Mouse (Mus musculus): ENCODE results near the gene Ntf5. TPM values are rescaled to one million over a fixed set of nuclear protein-coding genes. Genes with fewer than 3 reads are reported as not detected.

Ntf5 gene
- total and polyA plus RNA-seq, 3 experiments, result not detected

DNA sequence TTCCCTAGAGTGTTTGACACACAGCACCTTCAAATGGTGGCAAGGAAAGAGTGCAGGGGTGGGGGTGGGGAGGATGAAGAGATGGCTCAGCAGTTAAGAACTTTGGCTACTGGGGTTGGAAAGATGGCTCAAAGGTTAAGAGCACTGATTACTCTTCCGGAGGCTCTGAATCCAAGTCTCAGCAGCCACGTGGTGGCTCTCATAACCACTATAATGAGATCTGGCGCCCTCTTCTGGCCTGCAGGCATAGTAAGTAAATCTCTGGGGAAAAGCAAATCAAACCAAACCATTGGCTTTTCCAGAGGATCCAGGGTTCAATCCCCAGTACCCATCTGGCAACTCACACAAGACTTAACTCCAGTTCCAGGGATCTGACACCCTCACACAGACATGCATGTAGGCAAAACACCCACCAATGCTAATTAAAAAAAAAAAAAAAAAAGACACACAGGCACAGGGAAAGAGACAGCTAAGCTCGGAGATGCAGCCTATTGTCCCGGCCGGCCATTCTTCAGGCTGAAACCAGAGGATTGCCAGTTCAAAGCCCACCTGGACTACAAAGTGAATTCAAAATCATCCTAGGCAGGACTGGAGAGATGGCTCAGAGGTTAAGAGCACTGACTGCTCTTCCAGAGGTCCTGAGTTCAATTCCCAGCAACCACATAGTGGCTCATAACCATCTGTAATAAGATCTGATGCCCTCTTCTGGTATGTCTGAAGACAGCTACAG, 9.8 kb upstream of the Ntf5 start:
- DNase-seq, result peak; percentile 60

GRCm38 (mm10) chr7:45405091-45406075, 8.1 kb upstream of the Ntf5 start, which contains the start of gene Kcna7:
Gene Kcna7, plus strand, starts transcription at chr7:45405653.
- DNase-seq, result peak; percentile 83

DNA sequence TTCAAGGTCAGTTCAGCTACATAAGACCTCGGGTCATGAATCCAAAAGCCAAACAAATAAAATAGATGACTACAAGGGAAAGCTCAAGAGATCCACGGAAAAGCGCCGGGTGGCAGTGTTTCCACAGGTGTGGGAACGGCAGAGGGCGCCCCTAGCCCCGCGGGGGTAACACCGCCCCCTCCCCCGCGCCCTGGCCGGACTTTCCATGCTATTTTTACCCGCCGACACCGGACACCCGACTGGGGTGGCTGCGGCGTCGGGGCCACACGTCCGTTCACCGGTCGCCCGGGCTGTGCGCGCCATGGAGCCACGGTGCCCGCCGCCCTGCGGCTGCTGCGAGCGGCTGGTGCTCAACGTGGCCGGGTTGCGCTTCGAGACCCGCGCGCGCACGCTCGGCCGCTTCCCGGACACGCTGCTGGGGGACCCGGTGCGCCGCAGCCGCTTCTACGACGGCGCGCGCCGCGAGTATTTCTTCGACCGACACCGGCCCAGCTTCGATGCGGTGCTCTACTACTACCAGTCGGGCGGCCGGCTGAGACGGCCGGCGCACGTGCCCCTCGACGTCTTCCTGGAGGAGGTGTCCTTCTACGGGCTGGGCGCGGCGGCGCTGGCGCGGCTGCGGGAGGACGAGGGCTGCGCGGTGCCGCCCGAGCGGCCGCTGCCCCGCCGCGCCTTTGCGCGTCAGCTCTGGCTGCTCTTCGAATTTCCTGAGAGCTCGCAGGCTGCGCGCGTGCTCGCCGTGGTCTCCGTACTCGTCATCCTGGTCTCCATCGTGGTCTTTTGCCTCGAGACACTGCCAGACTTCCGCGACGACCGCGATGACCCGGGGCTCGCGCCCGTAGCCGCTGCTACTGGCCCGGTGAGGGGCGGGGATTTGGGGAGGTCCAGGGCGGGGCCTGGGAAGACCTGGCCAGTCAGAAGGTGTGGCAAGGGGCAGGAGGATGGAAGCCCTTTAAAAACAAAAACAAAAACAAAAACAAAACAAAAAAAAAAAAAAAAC, 7.0 kb upstream of the Ntf5 start:
- DNase-seq, result peak; percentile 45

DNA sequence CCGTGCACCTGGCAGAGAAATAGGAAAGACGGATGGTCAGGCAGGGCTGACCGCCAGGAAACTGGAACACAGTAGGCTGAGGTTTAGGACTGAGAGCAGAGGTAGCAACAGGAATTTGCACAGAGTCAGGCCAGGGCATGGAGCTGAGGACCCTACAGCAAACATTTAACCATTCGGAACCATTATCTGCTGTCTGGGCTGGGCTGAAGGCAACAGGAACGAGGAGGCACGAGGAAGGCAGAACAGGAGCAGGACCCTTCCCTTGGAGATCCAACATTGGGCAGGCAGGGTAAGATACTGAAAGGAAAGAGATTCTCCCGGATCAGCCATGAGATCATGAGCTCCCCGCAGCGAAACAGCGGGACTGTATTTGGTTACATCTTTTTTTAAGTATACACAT, 5.7 kb upstream of the Ntf5 start:
- DNase-seq, result no peak

DNA sequence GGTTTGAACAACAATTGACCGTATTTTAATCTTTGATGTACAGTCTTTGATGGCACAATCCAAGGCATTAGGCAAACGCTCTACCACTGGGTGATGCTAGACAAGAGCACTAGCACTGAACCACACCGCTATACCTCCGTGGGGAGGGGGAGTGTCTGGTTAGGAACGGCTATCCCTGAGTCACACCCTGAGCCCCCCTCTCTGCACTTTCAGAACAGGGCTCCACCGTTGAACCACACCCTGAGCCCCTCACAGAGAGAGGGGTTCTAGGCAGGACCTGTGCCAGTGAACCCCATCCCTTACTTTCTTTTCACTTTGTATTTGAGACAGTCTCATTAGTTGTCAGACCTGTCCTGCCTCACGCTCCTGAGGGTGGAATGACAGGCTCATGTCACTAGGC, 5.1 kb upstream of the Ntf5 start:
- no peak for DNase-seq

DNA sequence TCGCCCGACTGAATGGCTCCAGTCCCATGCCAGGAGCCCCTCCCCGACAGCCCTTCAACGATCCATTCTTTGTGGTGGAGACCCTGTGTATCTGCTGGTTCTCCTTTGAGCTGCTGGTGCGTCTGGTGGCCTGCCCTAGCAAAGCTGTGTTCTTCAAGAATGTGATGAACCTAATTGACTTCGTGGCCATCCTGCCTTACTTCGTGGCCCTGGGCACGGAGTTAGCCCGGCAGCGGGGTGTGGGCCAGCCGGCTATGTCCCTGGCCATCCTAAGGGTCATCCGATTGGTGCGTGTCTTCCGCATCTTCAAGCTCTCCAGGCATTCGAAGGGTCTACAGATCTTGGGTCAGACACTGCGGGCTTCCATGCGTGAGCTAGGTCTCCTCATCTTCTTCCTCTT, 4.5 kb upstream of the Ntf5 start:
- no peak for DNase-seq

DNA sequence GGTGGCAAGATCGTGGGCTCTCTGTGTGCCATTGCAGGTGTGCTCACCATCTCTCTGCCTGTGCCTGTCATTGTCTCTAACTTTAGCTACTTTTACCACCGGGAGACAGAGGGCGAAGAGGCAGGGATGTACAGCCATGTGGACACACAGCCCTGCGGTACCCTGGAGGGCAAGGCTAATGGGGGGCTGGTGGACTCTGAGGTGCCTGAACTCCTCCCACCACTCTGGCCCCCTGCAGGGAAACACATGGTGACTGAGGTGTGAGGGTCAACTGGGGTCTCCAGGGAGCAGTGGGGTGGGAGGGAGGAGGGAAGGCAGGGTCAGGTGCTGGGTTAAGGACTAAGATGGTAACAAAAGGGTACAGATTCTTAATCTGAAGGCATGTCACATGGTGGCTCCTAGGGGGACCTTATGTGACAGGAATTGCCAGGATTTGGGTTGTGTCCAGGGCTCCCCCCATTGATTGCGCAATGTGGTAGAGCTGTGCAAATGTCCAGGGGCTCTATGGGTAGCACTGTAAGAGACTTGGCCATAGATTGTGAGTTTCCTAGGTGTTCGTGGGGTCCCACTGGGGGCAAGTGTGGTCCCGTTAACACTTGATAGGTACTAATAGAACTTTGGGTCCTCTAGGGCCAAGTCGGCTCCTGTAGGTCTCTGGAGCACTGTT, 3.9 kb upstream of the Ntf5 start:
- no peak for DNase-seq

- DNase-seq, result no peak
These were observed 1.1 kb upstream of the Ntf5 start for GRCm38 (mm10) chr7:45412421-45412820.

- no peak for DNase-seq
These were observed 607 bp downstream of the Ntf5 start for GRCm38 (mm10) chr7:45413864-45414739.

DNA sequence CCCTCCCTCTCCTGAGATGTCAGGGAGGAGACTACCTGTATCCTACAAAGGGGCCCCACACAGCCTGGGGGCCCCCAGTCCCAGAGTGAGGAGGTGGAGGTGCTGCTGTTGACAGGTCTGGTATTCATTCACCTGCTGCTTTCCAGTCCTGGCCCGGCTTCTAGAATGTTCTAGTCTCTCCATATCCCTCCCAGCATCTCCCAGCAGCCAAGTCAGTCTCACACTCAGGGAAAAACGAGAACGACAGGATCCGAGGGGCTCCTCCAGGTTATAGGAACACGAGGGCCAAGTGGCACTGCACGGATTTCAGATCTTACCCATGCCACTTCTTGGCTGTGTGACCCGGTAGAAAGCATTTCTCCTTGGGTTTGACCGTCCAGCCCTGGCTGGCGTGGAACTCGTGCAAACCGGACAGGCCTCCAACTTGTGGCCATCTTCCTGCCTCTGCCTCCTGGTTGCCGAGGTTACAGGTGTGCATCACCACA, 1.3 kb downstream of the Ntf5 start:
- DNase-seq, result no peak

DNA sequence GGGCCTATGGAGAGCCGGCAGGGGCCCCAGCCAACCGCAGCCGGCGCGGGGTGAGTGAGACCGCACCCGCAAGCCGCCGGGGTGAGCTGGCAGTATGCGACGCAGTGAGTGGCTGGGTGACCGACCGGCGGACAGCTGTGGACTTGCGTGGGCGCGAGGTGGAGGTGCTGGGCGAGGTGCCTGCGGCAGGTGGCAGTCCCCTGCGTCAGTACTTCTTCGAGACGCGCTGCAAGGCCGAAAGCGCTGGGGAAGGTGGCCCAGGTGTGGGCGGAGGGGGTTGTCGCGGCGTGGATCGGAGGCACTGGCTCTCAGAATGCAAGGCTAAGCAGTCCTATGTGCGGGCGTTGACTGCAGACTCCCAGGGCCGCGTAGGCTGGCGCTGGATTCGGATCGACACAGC, 2.1 kb downstream of the Ntf5 start:
- DNase-seq, result no peak

DNA sequence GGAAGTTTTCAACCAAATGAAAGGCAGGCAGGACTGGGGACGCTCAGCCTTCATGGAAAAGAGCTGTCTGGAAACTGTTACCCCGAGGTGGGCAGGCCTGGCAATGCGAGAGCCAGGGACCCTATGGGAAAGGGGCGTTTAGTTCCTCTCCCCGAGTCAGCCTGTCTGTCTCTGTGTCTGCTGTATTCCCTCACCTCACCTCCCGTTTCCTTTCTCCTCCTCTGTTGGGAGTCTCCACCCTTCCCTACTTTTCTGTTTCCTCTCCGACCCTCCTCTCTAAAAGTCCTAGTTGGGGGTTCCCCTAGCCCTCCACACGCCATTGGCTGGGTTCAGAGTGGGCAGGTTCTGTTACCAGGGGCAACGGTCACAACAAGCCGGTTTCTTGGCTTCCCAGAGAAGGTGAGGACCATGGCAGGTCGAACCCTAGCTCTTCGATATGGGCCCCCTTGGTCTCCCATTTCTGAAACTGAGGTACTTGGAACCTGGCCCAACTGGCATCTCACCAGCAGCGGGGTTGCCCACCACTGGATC, 4.5 kb downstream of the Ntf5 start:
- no peak for DNase-seq

- no peak for DNase-seq
These were observed 6.5 kb downstream of the Ntf5 start for GRCm38 (mm10) chr7:45419859-45420614.

DNA sequence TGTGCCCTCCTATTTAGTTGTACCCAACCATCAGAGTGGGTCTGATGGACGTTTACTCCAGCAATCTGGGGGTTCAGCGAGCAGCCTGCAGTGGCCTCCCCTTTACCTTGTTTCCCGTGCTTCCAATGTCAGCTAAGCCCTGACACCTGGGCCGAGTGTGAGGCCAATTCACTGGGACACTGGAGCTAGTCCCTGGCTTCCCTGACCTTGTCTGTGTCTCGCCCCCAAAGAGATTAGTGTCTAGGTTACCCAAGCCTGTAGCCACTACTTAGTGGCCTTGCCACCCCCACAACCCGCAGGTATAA, 7.1 kb downstream of the Ntf5 start, which contains the start of gene Lhb:
TSS of gene Lhb (plus strand) at position 206 of the 305 bp plus-strand sequence.
- DNase-seq, result no peak

GRCm38 (mm10) chr7:45421194-45421593, 7.7 kb downstream of the Ntf5 start:
- DNase-seq, result no peak

GRCm38 (mm10) chr7:45426556-45426955, 13.1 kb downstream of the Ntf5 start:
- no peak for DNase-seq

GRCm38 (mm10) chr7:45433835-45434202, 20.3 kb downstream of the Ntf5 start:
- DNase-seq, result no peak

GRCm38 (mm10) chr7:45434203-45435015, 20.9 kb downstream of the Ntf5 start, which contains the start of gene Gys1:
Gene Gys1, plus strand, starts transcription at chr7:45434844.
- peak; percentile 100 for DNase-seq

Data from adrenal gland, adult 2 months (tissue).